In the genomic region with DNA sequence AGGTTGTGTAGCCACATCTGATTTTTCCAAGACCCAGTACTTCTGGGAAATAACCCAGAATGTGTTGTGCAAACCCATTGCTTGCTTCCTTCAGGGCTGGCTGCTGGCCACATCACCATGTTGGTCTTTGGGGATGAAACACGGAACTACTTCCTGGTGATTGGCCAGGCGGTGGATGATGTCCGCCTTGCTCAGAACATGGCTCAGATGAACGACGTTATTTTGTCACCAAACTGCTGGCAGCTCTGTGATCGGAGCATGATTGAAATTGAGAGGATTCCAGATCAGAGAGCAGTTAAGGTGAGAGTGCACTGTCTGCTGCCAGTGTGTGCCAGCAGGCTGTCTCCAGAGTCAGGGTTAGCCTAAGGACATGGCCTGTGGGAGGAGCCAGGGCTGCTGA, we compare ENCODE assay signal across 11 mouse cellular contexts. TPM values are rescaled to one million over a fixed set of nuclear protein-coding genes. Genes with fewer than 3 reads are reported as not detected.
DNase-seq lines count a peak whose midpoint lies in the region.
"Had no signal": no experiment of that assay in that cellular context is flagged by ENCODE, and none has a peak within 500 bp of the region (broad histone marks: within the 10 kb centered on the region; RNA-seq: fewer than 3 reads in every experiment).

No protein-coding gene starts in this region.

- DNase-seq in kidney, adult 11 months, result peak; percentile 42
- DNase-seq in kidney, postnatal 10 days, result no peak
- DNase-seq in adrenal gland, adult 8-10 months, result peak; percentile 23
- peak; percentile 37 for DNase-seq in adrenal gland, postnatal 25 days
- peak; percentile 7 for DNase-seq in kidney, postnatal 14 days
- no peak for DNase-seq in testis, postnatal 10 days (ENCODE audit: low spot score)
- no peak for DNase-seq in frontal cortex, adult 2 months (ENCODE audit: extremely low spot score in 1 of 2, low spot score in 1 of 2)
- DNase-seq: cerebellum, adult 2 months; spleen, adult 18-20 months had no signal

RNA-seq across cellular contexts. Expression of a gene that starts 25.2 kb away (rescaled TPM):
- total RNA-seq in adrenal gland, adult 8-10 months (2022), result 1 to 10 TPM in 1 of 4 experiments, under 1 TPM in 3; 0.21 to 1.2 (median 0.39) TPM
- total RNA-seq in adrenal gland, postnatal 25 days (2021), result 0.62 and 0.70 TPM in 2 replicates
- polyA plus RNA-seq in frontal cortex, adult 2 months (2012; rRNA removed), result 0.11 and 0.30 TPM in 2 replicates
- polyA plus RNA-seq: erythroblast, embryonic 14.5 days; heart, postnatal 0 days had no signal

RNA-seq across cellular contexts. Expression of a gene that starts 49.7 kb away (rescaled TPM):
- 100 to 1,000 TPM; 136 to 174 (median 148) TPM for total RNA-seq in adrenal gland, adult 8-10 months (2022)
- 194 and 205 TPM in 2 replicates for total RNA-seq in adrenal gland, postnatal 25 days (2021)
- polyA plus RNA-seq in frontal cortex, adult 2 months (2012; rRNA removed), result 128 and 140 TPM in 2 replicates

RNA-seq across cellular contexts. Expression of a gene that starts 49.9 kb away (rescaled TPM):
- 10 to 100 TPM; 28.5 to 40.5 (median 34.5) TPM for total RNA-seq in adrenal gland, adult 8-10 months (2022)
- 33.2 and 35.2 TPM in 2 replicates for total RNA-seq in adrenal gland, postnatal 25 days (2021)
- 53.4 and 63.8 TPM in 2 replicates for polyA plus RNA-seq in frontal cortex, adult 2 months (2012; rRNA removed)

Comparison
In these comparisons a context has a peak if more than half of its experiments do, and no peak if none do; other contexts are left out.
1. DNase-seq: peak in kidney, adult 11 months (single experiment), adrenal gland, adult 8-10 months (single experiment), adrenal gland, postnatal 25 days (single experiment) and kidney, postnatal 14 days (single experiment); none in kidney, postnatal 10 days (single experiment), testis, postnatal 10 days (single experiment) and frontal cortex, adult 2 months (0 of 2).